Mouse (Mus musculus): Measurements from ENCODE around the gene Rad50. TPM values are rescaled to one million over a fixed set of nuclear protein-coding genes. Genes with fewer than 3 reads are reported as not detected.

Gene Rad50
- total and polyA plus RNA-seq, 2 experiments from 2014 or later = 4.1 to 12.8 TPM

- no peak for DNase-seq (ENCODE audit: low spot score)
- H3K27ac ChIP-seq = no peak overlapping the region
- ATAC-seq = no peak
- no peak for TF ChIP-seq CTCF (IDR thresholded peaks at IDR 0.05; ENCODE audit: low read depth)
- H3K9me3 ChIP-seq (ENCODE audit: low read length) = no peaks in the 10 kb centered on the region
- no peak overlapping the region for H3K4me3 ChIP-seq (ENCODE audit: low read length)
- H3K4me2 ChIP-seq (ENCODE audit: low read depth, low read length) = no peak overlapping the region
- WGBS = 84% methylated on average over 6 of the region's 6 CpGs
- no peaks in the 10 kb centered on the region for H3K4me1 ChIP-seq (ENCODE audit: insufficient read depth, low read length)
- no peaks in the 10 kb centered on the region for H3K27me3 ChIP-seq (ENCODE audit: insufficient read depth, low read length)
- H3K36me3 ChIP-seq (ENCODE audit: insufficient read depth, low read length) = no peaks in the 10 kb centered on the region
- H3K9ac ChIP-seq (replicated peaks; ENCODE audit: low read length) = no peak overlapping the region
Measured at GRCm38 (mm10) chr11:53609231-53609630, 97.9 kb downstream of the Rad50 start.

- no peak overlapping the region for H3K4me2 ChIP-seq (ENCODE audit: low read depth, low read length)
- DNase-seq (ENCODE audit: low spot score) = no peak
- no peaks in the 10 kb centered on the region for H3K4me1 ChIP-seq (ENCODE audit: insufficient read depth, low read length)
- no peaks in the 10 kb centered on the region for H3K9me3 ChIP-seq (ENCODE audit: low read length)
- WGBS = 11% methylated on average over 12 of the region's 12 CpGs
- peaks cover 17% of the 10 kb centered on the region; the same call in 1 of the 2 replicates for H3K36me3 ChIP-seq (ENCODE audit: insufficient read depth, low read length)
- ATAC-seq = no peak
- H3K9ac ChIP-seq (replicated peaks; ENCODE audit: low read length) = no peak overlapping the region
- H3K4me3 ChIP-seq (ENCODE audit: low read length) = no peak overlapping the region
- no peak overlapping the region for H3K27ac ChIP-seq
- no peak for TF ChIP-seq CTCF (IDR thresholded peaks at IDR 0.05; ENCODE audit: low read depth)
- no peaks in the 10 kb centered on the region for H3K27me3 ChIP-seq (ENCODE audit: insufficient read depth, low read length)
Measured at GRCm38 (mm10) chr11:53605609-53606008, 101.5 kb downstream of the Rad50 start.

GRCm38 (mm10) chr11:53604983-53605382 is 102.1 kb downstream of the Rad50 start:
- H3K36me3 ChIP-seq (ENCODE audit: insufficient read depth, low read length) = peaks cover 19% of the 10 kb centered on the region; the same call in 1 of the 2 replicates
- ATAC-seq (no peak), DNase-seq (ENCODE audit: low spot score) (no peak)
- H3K9ac ChIP-seq (replicated peaks; ENCODE audit: low read length) = no peak overlapping the region
- H3K4me2 ChIP-seq (ENCODE audit: low read depth, low read length) = no peak overlapping the region
- no peak overlapping the region for H3K4me3 ChIP-seq (ENCODE audit: low read length)
- 98% methylated on average over 3 of the region's 3 CpGs for WGBS
- H3K9me3 ChIP-seq (ENCODE audit: low read length) = no peaks in the 10 kb centered on the region
- no peaks in the 10 kb centered on the region for H3K4me1 ChIP-seq (ENCODE audit: insufficient read depth, low read length)
- TF ChIP-seq CTCF (IDR thresholded peaks at IDR 0.05; ENCODE audit: low read depth) = peak; percentile 34; the same call in 1 of the 2 replicates
- no peaks in the 10 kb centered on the region for H3K27me3 ChIP-seq (ENCODE audit: insufficient read depth, low read length)
- no peak overlapping the region for H3K27ac ChIP-seq

Other genes starting within 250 kb of the Rad50 start
- not detected in 2 replicates for gene Gm9837, start 236.8 kb downstream of the Rad50 start, total RNA-seq (2014; rRNA removed)
- not detected in 2 replicates for gene Gm9837, start 236.8 kb downstream of the Rad50 start, polyA plus RNA-seq (2015; fragmentation: Nextera tagmentation; extraction: Ambion mirVana)
- gene Gm9945, start 227.2 kb downstream of the Rad50 start, total RNA-seq (2014; rRNA removed) = not detected in 2 replicates
- 0.39 and 0.53 TPM in 2 replicates for gene Gm9945, start 227.2 kb downstream of the Rad50 start, polyA plus RNA-seq (2015; fragmentation: Nextera tagmentation; extraction: Ambion mirVana)
- 8.7 and 10.6 TPM in 2 replicates for gene Sowaha, start 227.0 kb downstream of the Rad50 start, total RNA-seq (2014; rRNA removed)
- 4.1 and 4.2 TPM in 2 replicates for gene Sowaha, start 227.0 kb downstream of the Rad50 start, polyA plus RNA-seq (2015; fragmentation: Nextera tagmentation; extraction: Ambion mirVana)
- 55.3 and 56.6 TPM in 2 replicates for gene Sept8, start 188.1 kb downstream of the Rad50 start, total RNA-seq (2014; rRNA removed)
- 19.1 and 20.9 TPM in 2 replicates for gene Sept8, start 188.1 kb downstream of the Rad50 start, polyA plus RNA-seq (2015; fragmentation: Nextera tagmentation; extraction: Ambion mirVana)
- 73.7 and 82.9 TPM in 2 replicates for gene Kif3a, start 139.9 kb downstream of the Rad50 start, total RNA-seq (2014; rRNA removed)
- 332 and 344 TPM in 2 replicates for gene Kif3a, start 139.9 kb downstream of the Rad50 start, polyA plus RNA-seq (2015; fragmentation: Nextera tagmentation; extraction: Ambion mirVana)
- not detected in 2 replicates for gene Il4, start 88.7 kb downstream of the Rad50 start, total RNA-seq (2014; rRNA removed)
- 3.8 and 3.9 TPM in 2 replicates for gene Il4, start 88.7 kb downstream of the Rad50 start, polyA plus RNA-seq (2015; fragmentation: Nextera tagmentation; extraction: Ambion mirVana)
- gene Il13, start 72.6 kb downstream of the Rad50 start, total RNA-seq (2014; rRNA removed) = not detected in 2 replicates
- not detected in 2 replicates for gene Il13, start 72.6 kb downstream of the Rad50 start, polyA plus RNA-seq (2015; fragmentation: Nextera tagmentation; extraction: Ambion mirVana)
- 0.11 TPM in 1 of 2 replicates, not detected in the other for gene Il5, start 13.5 kb upstream of the Rad50 start, total RNA-seq (2014; rRNA removed)
- 0.15 TPM in 1 of 2 replicates, not detected in the other for gene Il5, start 13.5 kb upstream of the Rad50 start, polyA plus RNA-seq (2015; fragmentation: Nextera tagmentation; extraction: Ambion mirVana)
- gene Irf1, start 62.7 kb upstream of the Rad50 start, total RNA-seq (2014; rRNA removed) = 3.3 and 8.5 TPM in 2 replicates
- 3.7 and 4.4 TPM in 2 replicates for gene Irf1, start 62.7 kb upstream of the Rad50 start, polyA plus RNA-seq (2015; fragmentation: Nextera tagmentation; extraction: Ambion mirVana)
- not detected in 2 replicates for gene Gm17334, start 65.9 kb upstream of the Rad50 start, total RNA-seq (2014; rRNA removed)
- not detected in 2 replicates for gene Gm17334, start 65.9 kb upstream of the Rad50 start, polyA plus RNA-seq (2015; fragmentation: Nextera tagmentation; extraction: Ambion mirVana)
- gene Gm12216, start 151.9 kb upstream of the Rad50 start, total RNA-seq (2014; rRNA removed) = not detected in 2 replicates
- gene Gm12216, start 151.9 kb upstream of the Rad50 start, polyA plus RNA-seq (2015; fragmentation: Nextera tagmentation; extraction: Ambion mirVana) = 1.2 and 1.9 TPM in 2 replicates
- gene Slc22a5, start 184.3 kb upstream of the Rad50 start, total RNA-seq (2014; rRNA removed) = 10.3 and 19.1 TPM in 2 replicates
- gene Slc22a5, start 184.3 kb upstream of the Rad50 start, polyA plus RNA-seq (2015; fragmentation: Nextera tagmentation; extraction: Ambion mirVana) = 12.4 and 12.6 TPM in 2 replicates